8 mouse cellular contexts compared by ENCODE assay signal in genomic region chr17:27971496-27971895, GRCm38 (mm10).
A peak's percentile ranks its signal among the peaks of the same experiment; 100 is the strongest.
DNase-seq lines count a peak whose midpoint lies in the region; ATAC-seq and TF ChIP-seq lines count a peak whose summit lies in the region.

No protein-coding gene starts in this region.

- 70% methylated on average over 9 of the region's 9 CpGs for WGBS in limb, embryonic 14.5 days
- WGBS in limb, embryonic 10.5 days = 92% methylated on average over 9 of the region's 9 CpGs
- 75% methylated on average over 9 of the region's 9 CpGs for WGBS in lung, embryonic 14.5 days
- 89% methylated on average over 9 of the region's 9 CpGs for WGBS in midbrain, embryonic 15.5 days
- WGBS in midbrain, embryonic 10.5 days = 93% methylated on average over 9 of the region's 9 CpGs

- no peak for TF ChIP-seq POLR2A in limb, embryonic 14.5 days (IDR thresholded peaks at IDR 0.05; ENCODE audit: borderline replicate concordance, extremely low read depth, insufficient read depth, insufficient read length)

- peaks cover 15% of the 10 kb centered on the region for H3K36me3 ChIP-seq in limb, embryonic 14.5 days (ENCODE audit: control insufficient read depth, insufficient read depth, low read length)
- peaks cover 16% of the 10 kb centered on the region for H3K36me3 ChIP-seq in limb, embryonic 10.5 days
- peaks cover 2% of the 10 kb centered on the region; the same call in 1 of the 2 replicates for H3K36me3 ChIP-seq in lung, embryonic 14.5 days (ENCODE audit: insufficient read depth)
- H3K36me3 ChIP-seq in midbrain, embryonic 15.5 days (replicated peaks) = no peaks in the 10 kb centered on the region
- peaks cover 7% of the 10 kb centered on the region for H3K36me3 ChIP-seq in midbrain, embryonic 10.5 days

- peaks cover 11% of the 10 kb centered on the region for H3K4me1 ChIP-seq in limb, embryonic 14.5 days (ENCODE audit: control insufficient read depth, insufficient read depth, low read length)
- H3K4me1 ChIP-seq in limb, embryonic 10.5 days = peaks cover 31% of the 10 kb centered on the region
- H3K4me1 ChIP-seq in lung, embryonic 14.5 days (ENCODE audit: insufficient read depth) = no peaks in the 10 kb centered on the region
- no peaks in the 10 kb centered on the region for H3K4me1 ChIP-seq in midbrain, embryonic 15.5 days
- 0 out of 2 replicates have a peak, but pooled peaks cover 7% of the 10 kb centered on the region for H3K4me1 ChIP-seq in midbrain, embryonic 10.5 days

- H3K9me3 ChIP-seq in limb, embryonic 14.5 days (ENCODE audit: control insufficient read depth, low read length) = no peaks in the 10 kb centered on the region
- no peaks in the 10 kb centered on the region for H3K9me3 ChIP-seq in limb, embryonic 10.5 days (replicated peaks)
- H3K9me3 ChIP-seq in lung, embryonic 14.5 days (ENCODE audit: low read depth, low read length) = no peaks in the 10 kb centered on the region
- no peaks in the 10 kb centered on the region for H3K9me3 ChIP-seq in midbrain, embryonic 15.5 days
- H3K9me3 ChIP-seq in midbrain, embryonic 10.5 days (replicated peaks) = no peaks in the 10 kb centered on the region

- DNase-seq in limb, embryonic 14.5 days (ENCODE audit: low spot score) = peak; percentile 91
- DNase-seq in limb, embryonic 10.5 days (ENCODE audit: low spot score) = no peak
- peak; percentile 39 to 52 for DNase-seq in frontal cortex, postnatal 10 days (ENCODE audit: low spot score in 2 of 2)
- DNase-seq in heart, postnatal 4 days = peak; percentile 91
- peak; percentile 84 for DNase-seq in lung, embryonic 14.5 days
- DNase-seq in testis, postnatal 14 days (ENCODE audit: low spot score) = peak; percentile 33
- DNase-seq in midbrain, embryonic 10.5 days (ENCODE audit: low spot score) = no peak

- H3K4me2 ChIP-seq in limb, embryonic 14.5 days (replicated peaks; ENCODE audit: low read depth, low read length, severe bottlenecking) = no peak overlapping the region
- H3K4me2 ChIP-seq in lung, embryonic 14.5 days = no peak overlapping the region
- no peak overlapping the region for H3K4me2 ChIP-seq in midbrain, embryonic 15.5 days

- no peaks in the 10 kb centered on the region for H3K27me3 ChIP-seq in limb, embryonic 14.5 days (ENCODE audit: control insufficient read depth, insufficient read depth, low read length)
- H3K27me3 ChIP-seq in limb, embryonic 10.5 days (ENCODE audit: low read depth, poor library complexity, severe bottlenecking) = no peaks in the 10 kb centered on the region
- no peaks in the 10 kb centered on the region for H3K27me3 ChIP-seq in lung, embryonic 14.5 days (ENCODE audit: insufficient read depth, low read length)
- H3K27me3 ChIP-seq in midbrain, embryonic 15.5 days (replicated peaks) = no peaks in the 10 kb centered on the region
- no peaks in the 10 kb centered on the region for H3K27me3 ChIP-seq in midbrain, embryonic 10.5 days (ENCODE audit: low read depth, poor library complexity, severe bottlenecking)

- no peak overlapping the region for H3K9ac ChIP-seq in limb, embryonic 14.5 days (ENCODE audit: low read depth, low read length, severe bottlenecking)
- no peak overlapping the region for H3K9ac ChIP-seq in lung, embryonic 14.5 days
- no peak overlapping the region for H3K9ac ChIP-seq in midbrain, embryonic 15.5 days

- H3K4me3 ChIP-seq in limb, embryonic 14.5 days (replicated peaks; ENCODE audit: low read length) = no peak overlapping the region
- no peak overlapping the region for H3K4me3 ChIP-seq in limb, embryonic 10.5 days
- no peak overlapping the region for H3K4me3 ChIP-seq in lung, embryonic 14.5 days (ENCODE audit: low read depth, low read length)
- H3K4me3 ChIP-seq in midbrain, embryonic 15.5 days = no peak overlapping the region
- H3K4me3 ChIP-seq in midbrain, embryonic 10.5 days = no peak overlapping the region

- H3K27ac ChIP-seq in limb, embryonic 14.5 days (replicated peaks; ENCODE audit: low read depth, low read length) = no peak overlapping the region
- H3K27ac ChIP-seq in limb, embryonic 10.5 days = no peak overlapping the region
- H3K27ac ChIP-seq in lung, embryonic 14.5 days (ENCODE audit: low read depth) = no peak overlapping the region
- H3K27ac ChIP-seq in midbrain, embryonic 15.5 days = no peak overlapping the region
- no peak overlapping the region for H3K27ac ChIP-seq in midbrain, embryonic 10.5 days (replicated peaks)

- no peak for ATAC-seq in limb, embryonic 14.5 days (ENCODE audit: low FRiP score, low read depth)
- ATAC-seq in lung, embryonic 14.5 days (ENCODE audit: insufficient read depth) = no peak
- no peak for ATAC-seq in midbrain, embryonic 15.5 days (replicated peaks)

- no peak for TF ChIP-seq CTCF in lung, embryonic 14.5 days (IDR thresholded peaks at IDR 0.05; ENCODE audit: low read depth)

Comparison
In these comparisons a context has a peak if more than half of its experiments do, and no peak if none do; other contexts are left out.
1. DNase-seq: peak in limb, embryonic 14.5 days (single experiment), frontal cortex, postnatal 10 days (2 of 2), heart, postnatal 4 days (single experiment), lung, embryonic 14.5 days (single experiment) and testis, postnatal 14 days (single experiment); none in limb, embryonic 10.5 days (single experiment) and midbrain, embryonic 10.5 days (single experiment).